Mouse (Mus musculus): ENCODE data around the gene Olfr510. TPM values are rescaled to one million over a fixed set of nuclear protein-coding genes. Genes with fewer than 3 reads are reported as not detected.
"Not testable (repeated sequence)": the region's sequence is repeated elsewhere in the genome, so short reads cannot be mapped to it uniquely, and the experiment has no call there.

The Olfr510 gene
- not detected for total RNA-seq (2021)

DNA sequence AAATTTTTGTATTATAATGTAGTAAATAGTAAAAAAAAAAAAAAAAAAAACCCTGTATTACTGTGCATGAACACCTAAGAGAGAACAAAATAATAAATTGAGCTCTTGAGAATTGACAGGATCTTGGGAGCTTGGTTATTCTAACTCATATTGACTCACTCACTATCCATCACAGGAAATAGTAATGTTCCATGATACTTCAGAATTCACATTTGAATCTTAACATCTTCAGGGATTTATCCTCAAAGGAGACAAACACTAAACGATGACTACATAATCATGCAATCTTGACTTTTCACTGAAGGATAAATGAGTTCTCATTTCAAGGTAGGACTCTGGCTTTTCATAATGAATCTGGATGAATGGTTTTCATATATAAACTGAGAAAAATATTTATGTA, at the start of gene Olfr510:
Gene Olfr510 (plus strand): TSS at position 301 of the 400 bp plus-strand sequence.
- DNase-seq = no peak

GRCm38 (mm10) chr7:108616781-108617180, 49.4 kb upstream of the Olfr510 start:
- DNase-seq = not testable (repeated sequence)

DNA sequence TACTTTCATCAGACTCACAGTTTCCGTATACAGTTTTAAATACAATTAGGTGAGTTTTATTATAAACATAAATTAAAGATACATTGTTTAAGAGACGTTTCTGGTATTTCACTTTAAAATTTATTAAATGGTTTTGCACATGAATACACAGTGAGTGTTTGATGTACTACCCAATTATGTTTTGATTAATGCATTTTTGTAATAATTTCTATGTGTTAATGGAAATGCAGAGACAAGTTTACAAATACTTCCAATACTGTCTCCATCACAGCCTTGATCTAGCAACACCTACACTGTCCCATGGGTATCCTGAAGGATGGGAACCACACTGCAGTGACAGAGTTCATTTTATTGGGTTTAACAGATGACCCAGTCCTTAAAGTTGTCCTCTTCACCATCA, 44.7 kb upstream of the Olfr510 start, which contains the start of gene Olfr507:
Gene Olfr507 (plus strand): TSS at position 301 of the 400 bp plus-strand sequence.
- no peak for DNase-seq

- DNase-seq = no peak
Observed at GRCm38 (mm10) chr7:108629694-108630093, 36.5 kb upstream of the Olfr510 start, which contains the start of gene Olfr508. TSS of gene Olfr508 (plus strand) at chr7:108629994.

DNA sequence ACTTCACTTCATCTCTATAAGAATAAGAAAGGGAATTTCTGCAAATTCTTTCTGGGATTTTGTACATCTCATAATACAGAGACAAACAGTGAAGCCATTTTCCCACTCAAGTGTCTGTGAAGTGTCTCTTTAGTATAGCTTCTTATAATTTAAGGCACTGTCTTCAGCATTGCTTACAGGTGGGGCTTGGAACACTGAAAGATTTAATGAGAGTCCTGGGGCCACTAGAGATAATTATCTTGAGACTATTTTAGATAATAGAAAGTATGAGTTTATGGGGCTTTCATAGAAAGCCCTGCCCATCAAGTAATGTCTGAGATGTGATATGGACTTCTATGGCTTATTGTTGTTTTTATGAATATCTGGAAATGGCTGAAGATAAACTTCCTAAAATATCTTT, 14.4 kb upstream of the Olfr510 start, which contains the start of gene Olfr509:
Gene Olfr509 (minus strand): TSS at position 101 of the 400 bp plus-strand sequence.
- no peak for DNase-seq

- no peak for DNase-seq
Observed at GRCm38 (mm10) chr7:108662419-108662818, 3.8 kb upstream of the Olfr510 start.

DNA sequence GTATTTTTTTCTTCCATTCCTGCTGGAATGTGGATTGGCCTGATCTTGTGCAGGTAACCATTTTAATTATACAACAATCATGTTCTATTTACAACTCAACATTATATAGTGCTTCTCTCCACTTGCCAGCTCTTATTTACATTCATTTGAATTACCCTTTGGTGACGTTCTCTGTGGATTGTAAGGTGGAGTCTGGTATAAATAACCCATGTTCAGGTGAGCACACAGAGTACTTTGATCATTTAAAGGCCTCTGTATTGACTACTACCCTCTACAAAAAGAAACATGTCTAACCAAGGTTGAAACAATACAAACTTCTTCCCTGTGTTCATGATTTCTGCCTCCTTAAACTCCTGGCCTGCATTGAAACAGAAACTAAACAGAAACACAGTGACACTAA, 4.8 kb downstream of the Olfr510 start:
- DNase-seq = no peak

DNA sequence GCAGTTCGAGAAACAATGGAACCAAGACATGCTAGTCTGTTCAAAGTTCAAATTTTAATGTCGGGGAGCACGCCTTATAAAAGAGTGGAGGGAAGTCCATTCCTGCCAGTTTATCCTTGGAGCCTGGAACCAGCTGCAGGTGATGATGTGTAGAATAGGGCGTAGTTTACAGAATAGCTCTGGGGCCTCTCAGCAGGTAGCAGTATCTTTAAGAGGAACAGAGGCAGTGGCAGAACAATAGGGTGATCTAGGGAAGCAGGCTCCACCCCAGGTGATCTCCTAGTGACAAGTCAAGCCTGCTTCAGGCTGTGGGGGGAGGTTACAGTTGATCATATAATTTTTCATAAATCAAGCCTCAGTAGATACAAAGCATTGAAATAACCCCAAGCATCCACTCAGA, 12.7 kb downstream of the Olfr510 start:
- no peak for DNase-seq

- DNase-seq = no peak
Observed at GRCm38 (mm10) chr7:108713020-108713419, 46.8 kb downstream of the Olfr510 start, which contains the start of gene Olfr512. TSS of gene Olfr512 (plus strand) at chr7:108713320.

Other genes with a start within 250 kb of the Olfr510 start
- not detected for gene Olfr497, start 246.0 kb upstream of the Olfr510 start, total RNA-seq (2021)
- gene Olfr498, start 201.1 kb upstream of the Olfr510 start, total RNA-seq (2021) = not detected
- not detected for gene Olfr502, start 141.4 kb upstream of the Olfr510 start, total RNA-seq (2021)
- not detected for gene Olfr503, start 121.9 kb upstream of the Olfr510 start, total RNA-seq (2021)
- not detected for gene Olfr504, start 100.6 kb upstream of the Olfr510 start, total RNA-seq (2021)
- gene Olfr506, start 55.6 kb upstream of the Olfr510 start, total RNA-seq (2021) = not detected
- not detected for gene Olfr507, start 44.6 kb upstream of the Olfr510 start, total RNA-seq (2021)
- not detected for gene Olfr508, start 36.4 kb upstream of the Olfr510 start, total RNA-seq (2021)
- gene Olfr509, start 14.5 kb upstream of the Olfr510 start, total RNA-seq (2021) = under 1 TPM in 1 of 2 experiments, not detected in 1; 0.07 TPM
- not detected for gene Olfr512, start 46.9 kb downstream of the Olfr510 start, total RNA-seq (2021)
- gene Olfr513, start 84.6 kb downstream of the Olfr510 start, total RNA-seq (2021) = not detected
- gene Olfr514, start 159.6 kb downstream of the Olfr510 start, total RNA-seq (2021) = not detected
- not detected for gene Olfr516, start 184.1 kb downstream of the Olfr510 start, total RNA-seq (2021)
- gene Olfr517, start 206.0 kb downstream of the Olfr510 start, total RNA-seq (2021) = not detected
- gene Olfr518, start 218.6 kb downstream of the Olfr510 start, total RNA-seq (2021) = not detected
- gene Olfr519, start 228.0 kb downstream of the Olfr510 start, total RNA-seq (2021) = not detected

All from heart, postnatal 4 days (tissue).